Mouse (Mus musculus) olfactory bulb, adult 2 months (tissue): ENCODE measurements around the gene Arl5b. TPM values are rescaled to one million over a fixed set of nuclear protein-coding genes. Genes with fewer than 3 reads are reported as not detected.

Experiments
- H3K27ac ChIP-seq: fragments of 200-500 bp; 2 replicates; pipeline ENCODE4 v1.5.1; 2012; ENCODE audit warnings: low read depth, low read length; ENCODE audit not compliant: insufficient read depth
- H3K4me1 ChIP-seq: fragments of 200-500 bp; 2 replicates; pipeline ENCODE4 v1.6.1; 2012; ENCODE audit warnings: low read length; ENCODE audit not compliant: control insufficient read depth, insufficient read depth
- H3K4me3 ChIP-seq: fragments of 200-500 bp; 2 replicates; pipeline ENCODE4 v1.5.1; 2012; ENCODE audit warnings: mild to moderate bottlenecking, low read depth, low read length, moderate library complexity; ENCODE audit not compliant: insufficient read depth
- CTCF ChIP-seq: fragments of 200-500 bp; IDR thresholded peaks from 2 replicates; pipeline ENCODE4 v1.5.1; 2012; ENCODE audit warnings: low read depth, mild to moderate bottlenecking, low read length, moderate library complexity; ENCODE audit not compliant: insufficient read depth
- POLR2A ChIP-seq: fragments of 200-500 bp; IDR thresholded peaks from 2 replicates; pipeline ENCODE4 v1.6.1; 2012; ENCODE audit warnings: mild to moderate bottlenecking, low read depth, low read length, moderate library complexity; ENCODE audit not compliant: insufficient read depth
- WGBS: fragments of 180-500 bp; shearing (Covaris S2); methylation state at CpG from one replicate; pipeline ENCODE4 v1.1.7; 2018; 5-methylcytosine and 5-hydroxymethylcytosine counted together
- polyA plus RNA-seq: library from polyadenylated mRNA; stranded (reverse); fragments of >200 nt; gene quantifications from 2 replicates; pipeline ENCODE4 v1.2.4, GENCODE M21; 2012; ENCODE audit warnings: low replicate concordance; ENCODE audit not compliant: missing spikeins, insufficient read depth, insufficient read length

The Arl5b gene
- polyA plus RNA-seq = 388 TPM in 1 of 2 replicates, not detected in the other

DNA sequence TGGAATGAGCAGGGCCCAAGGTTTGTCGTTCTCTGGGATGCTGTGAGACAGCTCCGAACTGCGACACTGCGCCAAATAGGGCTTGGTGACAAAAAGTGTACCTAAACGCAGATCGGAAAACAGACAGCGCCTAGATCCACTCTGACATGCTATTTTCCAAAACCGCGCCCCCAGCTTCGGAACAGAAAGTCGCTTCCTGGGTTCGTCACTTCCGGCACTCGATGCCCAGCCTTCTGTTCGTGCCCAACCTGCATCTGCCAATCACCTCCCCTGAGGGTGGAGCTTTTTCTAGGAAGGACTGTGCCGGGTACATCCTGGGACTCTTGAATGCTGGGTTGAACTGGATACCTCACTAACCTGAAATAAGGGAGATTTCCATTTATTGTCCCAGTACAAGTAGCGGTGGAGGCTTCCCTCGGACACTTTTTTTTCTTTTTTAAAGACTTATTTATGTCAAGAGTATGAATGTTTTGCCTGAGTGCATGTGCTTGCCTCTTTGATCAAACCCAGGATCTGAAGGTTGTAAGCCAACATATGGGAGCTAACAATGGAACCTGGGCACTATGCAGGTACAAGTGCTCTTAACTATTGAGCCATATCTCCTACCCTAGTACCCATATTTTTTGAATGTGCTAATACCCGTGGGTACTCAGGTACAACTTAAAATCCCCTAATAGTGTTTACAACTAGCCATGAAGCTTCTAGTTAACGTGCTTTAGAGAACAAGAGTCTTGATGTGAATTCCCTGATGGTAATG is at the start of gene Arl5b:
Gene Arl5b (plus strand): TSS at position 279 of the 757 bp plus-strand sequence.
- WGBS = 7% methylated on average over 20 of the region's 20 CpGs
- TF ChIP-seq CTCF (no peak), POLR2A (no peak)
- Histone ChIP-seq H3K4me3 (peak within 1 kb of the TSS; percentile 93), H3K4me1 (0 out of 2 replicates have a peak, but pooled peaks cover under 1% of the 10 kb centered on the region), H3K27ac (0 out of 2 replicates have a peak within 1 kb of the TSS, but pooled peaks have one; percentile 41)

DNA sequence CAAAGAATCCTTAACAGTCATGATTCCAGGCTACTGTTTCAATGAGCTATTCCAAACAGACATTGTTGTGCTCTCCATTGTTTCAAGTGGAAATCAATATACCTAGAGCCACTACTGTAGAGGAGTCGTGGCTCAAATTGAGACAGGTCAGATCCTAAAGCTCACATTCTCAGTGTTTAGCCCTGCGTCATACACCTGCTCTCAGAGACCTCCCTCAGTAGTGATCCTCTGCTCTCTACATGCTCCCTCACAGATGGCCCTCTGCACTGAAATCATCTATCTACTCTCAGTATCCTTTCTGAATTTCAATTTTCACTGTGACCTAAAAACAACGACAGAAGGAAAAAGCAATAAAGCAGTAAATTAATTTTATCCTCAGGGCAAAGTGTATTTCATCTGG is 41.7 kb upstream of the Arl5b start:
- TF ChIP-seq POLR2A (no peak), CTCF (no peak)
- WGBS = 86% methylated on average over 3 of the region's 3 CpGs

DNA sequence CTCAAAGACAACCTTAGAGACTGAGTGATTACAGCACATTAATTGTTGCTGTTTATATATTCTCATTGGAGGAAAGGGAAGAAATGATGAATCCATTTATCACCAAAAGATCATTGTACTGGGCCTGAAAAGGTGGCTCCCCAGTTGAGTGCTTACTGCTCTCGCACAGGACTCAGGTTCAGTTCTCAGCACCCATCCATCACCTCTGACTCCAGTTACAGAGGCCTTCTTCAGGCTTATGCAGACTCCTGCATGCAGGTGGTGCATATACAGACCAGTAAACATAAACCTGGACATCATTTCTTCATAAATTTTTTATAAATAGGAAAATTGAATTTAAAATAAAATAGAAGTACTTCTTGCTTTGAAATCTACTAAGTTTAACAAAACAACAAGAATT is 41.1 kb upstream of the Arl5b start:
- TF ChIP-seq POLR2A = no peak
- no peak for TF ChIP-seq CTCF
- H3K4me3 ChIP-seq = no peak overlapping the region
- H3K4me1 ChIP-seq = no peaks in the 10 kb centered on the region
- no peak overlapping the region for H3K27ac ChIP-seq
- 100% methylated on average over 1 of the region's 1 CpGs for WGBS

More for the DNA sequence above, 41.7 kb upstream of the Arl5b start:
- no peak overlapping the region for H3K27ac ChIP-seq
- no peaks in the 10 kb centered on the region for H3K4me1 ChIP-seq
- no peak overlapping the region for H3K4me3 ChIP-seq

DNA sequence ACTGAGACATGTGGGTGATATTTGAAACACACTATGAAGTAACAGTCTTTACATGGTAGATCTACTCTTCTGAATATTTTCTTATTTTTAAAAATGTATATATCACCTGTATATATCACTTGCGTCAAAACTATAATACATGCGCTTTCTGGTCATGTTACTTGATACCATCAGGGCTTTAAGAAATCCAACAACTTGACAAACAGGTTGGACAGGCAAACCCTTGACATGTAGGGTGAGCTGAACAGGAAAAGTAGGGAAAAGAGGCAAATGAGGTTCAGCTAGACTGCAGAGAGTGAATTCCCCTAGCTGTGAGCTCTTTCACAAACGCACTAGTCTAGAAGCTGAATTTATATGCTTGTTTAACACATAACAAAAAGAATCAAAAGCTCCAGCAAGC is 22.4 kb upstream of the Arl5b start:
- no peak overlapping the region for H3K4me3 ChIP-seq
- no peak overlapping the region for H3K27ac ChIP-seq
- no peak for TF ChIP-seq CTCF
- no peak for TF ChIP-seq POLR2A
- WGBS = 89% methylated on average over 3 of the region's 3 CpGs
- no peaks in the 10 kb centered on the region for H3K4me1 ChIP-seq

DNA sequence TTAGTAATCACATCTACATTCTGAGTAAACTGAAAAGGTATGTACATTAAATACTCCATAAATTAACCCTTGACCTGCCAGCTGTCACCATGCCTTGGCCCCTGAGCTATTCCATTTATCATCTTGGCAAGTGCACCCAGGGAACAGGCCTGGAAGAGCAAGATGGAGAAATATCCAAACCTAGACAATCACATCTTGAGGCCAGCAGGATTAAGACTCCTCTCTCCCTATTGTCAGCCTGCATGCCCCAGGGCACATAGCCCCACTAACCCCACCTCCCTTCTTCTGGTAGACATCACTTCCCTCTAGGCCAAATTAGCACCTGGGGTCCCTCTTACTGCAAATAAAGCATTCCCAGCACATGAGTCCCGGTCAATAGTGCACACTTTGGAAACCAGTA is 21.4 kb upstream of the Arl5b start:
- TF ChIP-seq CTCF = no peak
- no peak for TF ChIP-seq POLR2A
- Histone ChIP-seq H3K4me1 (no peaks in the 10 kb centered on the region), H3K4me3 (no peak overlapping the region), H3K27ac (no peak overlapping the region)
- 100% methylated on average over 1 of the region's 1 CpGs for WGBS

DNA sequence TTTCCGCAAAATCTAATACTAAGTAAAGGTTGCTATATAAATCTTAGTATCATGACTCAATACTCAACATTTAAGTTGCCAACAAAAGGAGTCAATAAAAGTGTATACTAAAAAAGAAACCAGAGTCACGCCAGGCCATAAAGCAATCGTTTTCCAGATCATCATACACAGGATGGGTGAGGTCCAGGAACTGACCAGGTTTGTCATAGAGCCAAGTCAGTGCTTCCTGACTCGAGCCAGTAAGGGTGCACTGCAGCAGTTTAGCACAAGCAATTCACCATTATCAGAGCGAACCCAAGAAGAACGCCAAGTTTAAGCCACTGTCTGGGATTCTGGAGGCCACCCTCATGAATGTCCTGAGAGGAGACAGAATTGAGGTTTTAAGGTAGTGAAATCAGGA is 10.5 kb upstream of the Arl5b start:
- H3K4me1 ChIP-seq = no peaks in the 10 kb centered on the region
- no peak overlapping the region for H3K4me3 ChIP-seq
- no peak for TF ChIP-seq CTCF
- no peak for TF ChIP-seq POLR2A
- WGBS = 89% methylated on average over 6 of the region's 6 CpGs
- H3K27ac ChIP-seq = no peak overlapping the region

DNA sequence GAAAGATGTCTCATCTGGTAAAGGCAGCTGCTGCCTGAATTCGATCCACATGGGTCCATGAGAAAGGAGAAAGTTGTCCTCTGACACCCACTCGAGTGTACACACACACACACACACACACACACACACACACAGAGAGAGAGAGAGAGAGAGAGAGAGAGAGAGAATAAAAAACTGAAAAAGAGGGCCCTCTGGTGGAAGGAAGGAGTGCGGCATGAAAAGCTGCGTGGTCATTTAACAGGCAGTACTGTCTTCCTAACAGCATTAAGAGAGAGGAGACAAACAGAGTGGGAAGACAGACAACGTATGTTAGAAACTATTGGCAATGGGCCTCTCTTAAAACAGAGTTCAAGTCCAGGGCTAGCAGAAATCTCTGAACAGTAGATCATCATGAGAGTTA is 8.9 kb upstream of the Arl5b start:
- WGBS = 65% methylated on average over 5 of the region's 5 CpGs
- Histone ChIP-seq H3K4me3 (no peak overlapping the region), H3K4me1 (no peaks in the 10 kb centered on the region), H3K27ac (no peak overlapping the region)
- TF ChIP-seq CTCF = no peak
- TF ChIP-seq POLR2A = no peak

DNA sequence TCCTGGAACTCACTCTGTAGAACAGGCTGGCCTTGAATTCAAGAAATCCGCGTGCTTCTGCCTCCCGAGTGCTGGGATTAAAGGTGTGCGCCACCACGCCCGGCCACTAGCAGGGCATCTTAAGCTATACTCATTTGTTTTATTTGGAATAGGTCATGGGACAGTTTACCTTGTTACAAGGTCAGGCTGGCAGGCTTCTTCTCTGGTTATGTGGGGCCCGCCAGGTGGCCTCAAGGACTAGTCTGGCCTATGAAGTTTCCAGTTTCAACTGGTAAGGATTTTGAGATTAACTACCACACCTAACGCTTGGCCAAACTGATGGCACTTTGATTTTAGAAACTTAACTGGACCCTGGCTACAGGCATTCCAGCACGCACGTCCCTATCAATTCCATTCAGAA is 5.3 kb downstream of the Arl5b start:
- TF ChIP-seq CTCF (no peak), POLR2A (no peak)
- H3K4me3 ChIP-seq = peak overlapping the region; percentile 75

DNA sequence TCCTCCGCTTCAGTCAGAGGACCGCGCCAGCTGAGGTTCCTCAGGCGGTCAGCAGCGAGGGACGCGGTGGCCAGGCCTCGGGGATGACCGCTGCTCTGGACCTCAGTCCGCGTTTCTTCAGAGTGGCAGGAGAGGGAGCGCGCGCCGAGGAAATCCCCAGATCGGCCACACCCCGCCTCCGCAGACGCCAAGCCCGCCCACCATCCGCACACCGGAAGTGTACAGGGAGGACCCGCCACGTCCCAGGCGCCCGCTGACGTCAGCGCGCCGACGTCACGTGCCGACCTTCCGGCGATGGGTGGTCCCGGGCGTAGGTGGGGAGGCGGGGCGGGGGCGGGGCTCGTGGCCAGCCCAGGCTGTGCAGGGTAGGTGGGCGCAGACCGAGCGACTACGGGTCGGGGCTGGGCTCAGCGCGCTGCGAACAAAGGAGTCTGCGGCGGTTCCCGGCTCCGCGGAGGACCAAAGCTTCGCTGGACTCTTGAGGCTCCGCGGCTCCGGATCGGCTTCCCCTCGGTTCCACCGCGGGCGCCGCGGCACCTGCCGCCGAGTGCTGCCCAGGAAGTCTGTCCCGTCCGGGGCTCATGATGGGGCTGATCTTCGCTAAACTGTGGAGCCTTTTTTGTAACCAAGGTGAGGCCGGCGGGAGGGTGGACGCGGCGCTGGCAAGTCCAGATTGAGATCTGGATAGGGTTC is 5.9 kb downstream of the Arl5b start, which contains the start of gene Nsun6:
Gene Nsun6 (minus strand): TSS at position 125 of the 693 bp plus-strand sequence.
- Histone ChIP-seq H3K4me3 (peak within 1 kb of the TSS; percentile 75), H3K27ac (peak within 1 kb of the TSS; percentile 82), H3K4me1 (0 out of 2 replicates have a peak, but pooled peaks cover 3% of the 10 kb centered on the region)
- TF ChIP-seq CTCF (no peak), POLR2A (peak; percentile 45; the same call in 1 of the 2 replicates)
- WGBS = under 1% methylated on average over 75 of the region's 75 CpGs

More for the DNA sequence above, 5.3 kb downstream of the Arl5b start:
- Histone ChIP-seq H3K4me1 (0 out of 2 replicates have a peak, but pooled peaks cover 3% of the 10 kb centered on the region), H3K27ac (peak overlapping the region; percentile 82)
- WGBS = 24% methylated on average over 10 of the region's 10 CpGs
